Mouse (Mus musculus): Measurements from ENCODE around the gene Arid4a. TPM values are rescaled to one million over a fixed set of nuclear protein-coding genes. Genes with fewer than 3 reads are reported as not detected.

Gene Arid4a
- polyA plus RNA-seq, 1 experiment from 2014 or later = 26.6 TPM

- DNase-seq (ENCODE audit: low spot score) = no peak
- no peak overlapping the region for H3K27ac ChIP-seq (replicated peaks)
- no peaks in the 10 kb centered on the region for H3K9me3 ChIP-seq (replicated peaks)
- peaks cover 75% of the 10 kb centered on the region for H3K36me3 ChIP-seq
- H3K27me3 ChIP-seq (ENCODE audit: low read depth, poor library complexity, severe bottlenecking) = no peaks in the 10 kb centered on the region
- H3K4me1 ChIP-seq = no peaks in the 10 kb centered on the region
- 87% methylated on average over 5 of the region's 5 CpGs for WGBS
- no peak overlapping the region for H3K4me3 ChIP-seq
Measured at GRCm38 (mm10) chr12:70997225-70997624, 18.6 kb upstream of the Arid4a start.

DNA sequence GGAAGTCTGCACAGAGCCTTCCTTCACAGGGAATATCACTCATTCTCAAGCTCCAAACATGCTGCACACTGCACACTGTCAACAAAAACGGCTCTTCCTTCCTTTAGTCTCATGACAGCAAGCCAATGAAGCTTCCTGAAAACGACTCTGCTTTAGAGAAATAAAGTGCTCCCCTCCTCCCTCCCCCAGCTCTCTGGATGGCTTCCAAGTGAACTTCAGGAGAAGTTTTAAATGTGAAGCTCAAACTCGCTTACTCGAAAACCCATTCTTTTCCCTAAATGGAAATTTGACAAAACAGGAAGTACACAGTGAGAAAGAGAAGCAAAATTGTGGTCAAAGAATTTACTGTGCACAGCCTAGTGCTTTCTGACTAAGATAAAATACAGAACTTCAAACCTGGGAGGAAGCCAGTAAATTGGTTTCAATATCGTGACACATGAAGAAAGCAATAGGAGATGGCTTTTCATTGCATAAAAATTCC lies 16.3 kb upstream of the Arid4a start:
- no peak overlapping the region for H3K4me3 ChIP-seq
- no peaks in the 10 kb centered on the region for H3K9me3 ChIP-seq (replicated peaks)
- DNase-seq (ENCODE audit: low spot score) = no peak
- no peaks in the 10 kb centered on the region for H3K4me1 ChIP-seq
- peaks cover 70% of the 10 kb centered on the region for H3K36me3 ChIP-seq
- no peaks in the 10 kb centered on the region for H3K27me3 ChIP-seq (ENCODE audit: low read depth, poor library complexity, severe bottlenecking)
- H3K27ac ChIP-seq (replicated peaks) = no peak overlapping the region
- 75% methylated on average over 5 of the region's 5 CpGs for WGBS

- Histone ChIP-seq H3K4me1 (no peaks in the 10 kb centered on the region), H3K36me3 (peaks cover 71% of the 10 kb centered on the region), H3K9me3 (replicated peaks) (no peaks in the 10 kb centered on the region), H3K27me3 (ENCODE audit: low read depth, poor library complexity, severe bottlenecking) (no peaks in the 10 kb centered on the region), H3K27ac (replicated peaks) (no peak overlapping the region), H3K4me3 (no peak overlapping the region)
- DNase-seq (ENCODE audit: low spot score) = no peak
- 92% methylated on average over 1 of the region's 1 CpGs for WGBS
Measured at GRCm38 (mm10) chr12:71000344-71000743, 15.4 kb upstream of the Arid4a start.

- H3K4me3 ChIP-seq = no peak overlapping the region
- no peak overlapping the region for H3K27ac ChIP-seq (replicated peaks)
- no peaks in the 10 kb centered on the region for H3K9me3 ChIP-seq (replicated peaks)
- H3K36me3 ChIP-seq = peaks cover 71% of the 10 kb centered on the region
- no peaks in the 10 kb centered on the region for H3K27me3 ChIP-seq (ENCODE audit: low read depth, poor library complexity, severe bottlenecking)
- no peaks in the 10 kb centered on the region for H3K4me1 ChIP-seq
- DNase-seq (ENCODE audit: low spot score) = no peak
- WGBS = 86% methylated on average over 6 of the region's 6 CpGs
Measured at GRCm38 (mm10) chr12:71001456-71001855, 14.3 kb upstream of the Arid4a start.

- H3K27me3 ChIP-seq (ENCODE audit: low read depth, poor library complexity, severe bottlenecking) = no peaks in the 10 kb centered on the region
- no peak overlapping the region for H3K4me3 ChIP-seq
Measured at GRCm38 (mm10) chr12:71003760-71004426, 11.9 kb upstream of the Arid4a start.

DNA sequence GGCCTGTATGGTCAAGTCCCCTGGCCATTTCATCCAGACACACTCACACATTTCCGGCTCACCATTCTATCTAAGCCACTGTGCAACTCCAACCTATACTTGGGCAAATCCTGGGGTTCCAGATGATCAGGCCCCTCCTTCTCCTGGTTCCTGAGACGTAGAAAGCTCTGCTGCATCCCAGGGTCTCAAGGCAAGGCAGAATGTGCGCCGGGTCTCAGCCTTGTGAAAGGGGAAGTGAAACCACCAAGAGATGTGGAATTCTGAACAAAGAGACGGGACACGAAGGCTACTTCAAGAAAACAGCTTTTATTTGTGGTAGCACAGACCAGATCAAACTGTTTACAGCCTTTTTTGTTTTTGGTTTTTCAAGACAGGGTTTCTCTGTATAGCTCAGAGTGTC lies 9.6 kb upstream of the Arid4a start:
- no peaks in the 10 kb centered on the region for H3K27me3 ChIP-seq (ENCODE audit: low read depth, poor library complexity, severe bottlenecking)
- no peaks in the 10 kb centered on the region for H3K9me3 ChIP-seq (replicated peaks)
- 95% methylated on average over 6 of the region's 6 CpGs for WGBS
- no peak overlapping the region for H3K27ac ChIP-seq (replicated peaks)
- H3K4me3 ChIP-seq = no peak overlapping the region
- no peaks in the 10 kb centered on the region for H3K4me1 ChIP-seq
- no peak for DNase-seq (ENCODE audit: low spot score)
- peaks cover 86% of the 10 kb centered on the region for H3K36me3 ChIP-seq

More at GRCm38 (mm10) chr12:71003760-71004426, 11.9 kb upstream of the Arid4a start:
- Histone ChIP-seq H3K9me3 (replicated peaks) (no peaks in the 10 kb centered on the region), H3K27ac (replicated peaks) (no peak overlapping the region), H3K4me1 (no peaks in the 10 kb centered on the region), H3K36me3 (peaks cover 72% of the 10 kb centered on the region)
- 92% methylated on average over 5 of the region's 6 CpGs for WGBS
- no peak for DNase-seq (ENCODE audit: low spot score)

GRCm38 (mm10) chr12:71006901-71007300 lies 8.9 kb upstream of the Arid4a start:
- H3K36me3 ChIP-seq = peaks cover 89% of the 10 kb centered on the region

DNA sequence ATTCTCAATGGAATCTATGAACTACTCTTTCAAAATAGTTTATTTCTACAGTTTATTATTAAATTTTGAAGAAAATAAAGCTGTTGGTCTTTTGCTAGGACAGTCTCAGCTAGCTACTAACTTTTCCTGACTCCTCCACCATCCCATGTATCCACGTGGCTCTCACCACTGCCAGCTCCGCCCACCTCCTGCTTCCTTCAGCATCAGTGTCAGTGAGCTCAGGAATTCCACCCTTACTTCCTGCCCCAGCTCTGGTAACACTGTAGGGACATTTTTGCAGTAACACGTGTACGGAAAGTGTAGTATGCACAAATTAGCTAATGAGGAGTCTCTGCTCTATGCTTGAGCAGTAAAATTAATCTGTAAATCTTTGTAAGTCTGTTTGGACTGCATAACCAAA lies 6.0 kb upstream of the Arid4a start:
- DNase-seq (ENCODE audit: low spot score) = no peak
- H3K27ac ChIP-seq (replicated peaks) = no peak overlapping the region
- no peaks in the 10 kb centered on the region for H3K27me3 ChIP-seq (ENCODE audit: low read depth, poor library complexity, severe bottlenecking)
- H3K4me1 ChIP-seq = peaks cover 18% of the 10 kb centered on the region
- H3K36me3 ChIP-seq = peaks cover 86% of the 10 kb centered on the region
- 72% methylated on average over 4 of the region's 4 CpGs for WGBS
- H3K4me3 ChIP-seq = no peak overlapping the region
- H3K9me3 ChIP-seq (replicated peaks) = no peaks in the 10 kb centered on the region

More at GRCm38 (mm10) chr12:71006901-71007300, 8.9 kb upstream of the Arid4a start:
- H3K27ac ChIP-seq (replicated peaks) = no peak overlapping the region
- H3K27me3 ChIP-seq (ENCODE audit: low read depth, poor library complexity, severe bottlenecking) = no peaks in the 10 kb centered on the region
- H3K4me1 ChIP-seq = no peaks in the 10 kb centered on the region
- no peak overlapping the region for H3K4me3 ChIP-seq
- WGBS = 91% methylated on average over 7 of the region's 7 CpGs
- H3K9me3 ChIP-seq (replicated peaks) = no peaks in the 10 kb centered on the region
- DNase-seq (ENCODE audit: low spot score) = no peak

GRCm38 (mm10) chr12:71014845-71015362 lies 886 bp upstream of the Arid4a start:
- Histone ChIP-seq H3K27ac (replicated peaks) (peak overlapping the region; percentile 96), H3K9me3 (replicated peaks) (no peaks in the 10 kb centered on the region), H3K4me1 (peaks cover 31% of the 10 kb centered on the region), H3K36me3 (peaks cover 43% of the 10 kb centered on the region), H3K4me3 (peak overlapping the region; percentile 88), H3K27me3 (ENCODE audit: low read depth, poor library complexity, severe bottlenecking) (no peaks in the 10 kb centered on the region)
- WGBS = under 1% methylated on average over 32 of the region's 32 CpGs
- no peak for DNase-seq (ENCODE audit: low spot score)

GRCm38 (mm10) chr12:71016211-71016502 lies 367 bp downstream of the Arid4a start:
- Histone ChIP-seq H3K9me3 (replicated peaks) (no peaks in the 10 kb centered on the region), H3K4me3 (peak overlapping the region; percentile 88), H3K27me3 (ENCODE audit: low read depth, poor library complexity, severe bottlenecking) (no peaks in the 10 kb centered on the region), H3K4me1 (peaks cover 31% of the 10 kb centered on the region), H3K27ac (replicated peaks) (peak overlapping the region; percentile 93), H3K36me3 (peaks cover 43% of the 10 kb centered on the region)
- WGBS = under 1% methylated on average over 33 of the region's 33 CpGs
- no peak for DNase-seq (ENCODE audit: low spot score)

DNA sequence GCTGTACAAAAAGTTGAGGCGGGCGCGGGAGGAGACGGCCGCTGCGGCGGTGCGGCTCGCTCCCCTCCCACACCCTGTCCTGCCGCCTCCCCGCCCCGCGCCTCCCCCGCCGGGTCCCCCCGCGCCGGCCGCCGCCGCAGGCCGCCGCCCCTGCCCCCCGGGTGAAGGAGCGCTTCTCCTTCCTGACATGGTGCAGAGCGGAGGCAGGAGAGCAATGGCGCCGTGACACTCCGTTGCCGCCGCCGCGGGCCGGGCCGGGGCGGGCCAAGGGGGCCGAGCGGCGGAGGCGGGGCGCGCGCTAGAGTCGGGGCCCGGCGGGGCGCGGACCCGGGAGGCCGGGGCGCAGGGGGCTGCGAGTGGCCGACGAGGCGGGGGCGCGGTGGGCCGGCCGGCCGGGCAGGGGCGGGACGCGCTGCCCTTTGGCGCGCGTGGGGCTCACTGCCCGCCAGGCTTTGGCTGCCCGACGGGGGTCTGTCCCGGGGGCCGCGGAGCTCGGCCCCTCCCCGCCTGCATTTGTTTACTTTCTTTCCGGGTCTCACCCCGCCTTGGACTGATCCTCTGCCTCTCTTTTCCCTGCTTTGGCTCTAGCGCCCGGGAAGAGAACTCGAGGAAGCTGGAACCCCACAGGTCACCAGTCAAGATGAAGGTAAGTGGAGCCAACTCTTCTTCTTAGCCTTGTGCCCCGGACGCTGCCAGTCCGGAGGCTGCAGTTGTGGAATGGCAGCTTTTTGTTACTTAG lies 882 bp downstream of the Arid4a start:
- Histone ChIP-seq H3K4me3 (peak overlapping the region; percentile 88), H3K36me3 (peaks cover 47% of the 10 kb centered on the region), H3K4me1 (peaks cover 31% of the 10 kb centered on the region), H3K27ac (replicated peaks) (peak overlapping the region; percentile 93), H3K9me3 (replicated peaks) (no peaks in the 10 kb centered on the region), H3K27me3 (ENCODE audit: low read depth, poor library complexity, severe bottlenecking) (no peaks in the 10 kb centered on the region)
- 1% methylated on average over 75 of the region's 82 CpGs for WGBS
- DNase-seq (ENCODE audit: low spot score) = peak; percentile 62

DNA sequence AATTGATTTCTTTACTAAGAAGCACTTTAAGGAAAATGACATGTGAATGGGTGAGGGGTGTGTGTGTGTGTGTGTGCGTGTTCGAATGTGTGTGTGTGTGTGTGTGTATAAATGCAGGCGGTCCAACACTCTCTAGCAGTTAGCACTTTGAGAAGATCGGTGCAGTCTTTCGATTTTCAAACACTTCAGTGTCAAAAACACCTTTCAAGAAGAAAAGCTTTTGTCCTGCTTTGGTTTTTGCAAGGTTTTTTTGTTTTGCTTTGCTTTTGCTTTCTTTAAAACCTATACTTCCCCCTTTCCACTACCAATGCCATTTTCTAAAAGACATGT lies 1.4 kb downstream of the Arid4a start:
- WGBS = 28% methylated on average over 5 of the region's 5 CpGs
- peaks cover 29% of the 10 kb centered on the region for H3K4me1 ChIP-seq

GRCm38 (mm10) chr12:71017827-71018226 lies 2.0 kb downstream of the Arid4a start:
- H3K9me3 ChIP-seq (replicated peaks) = no peaks in the 10 kb centered on the region
- no peak overlapping the region for H3K27ac ChIP-seq (replicated peaks)
- WGBS = 89% methylated on average over 10 of the region's 10 CpGs
- H3K36me3 ChIP-seq = peaks cover 47% of the 10 kb centered on the region
- peaks cover 26% of the 10 kb centered on the region for H3K4me1 ChIP-seq
- no peaks in the 10 kb centered on the region for H3K27me3 ChIP-seq (ENCODE audit: low read depth, poor library complexity, severe bottlenecking)
- DNase-seq (ENCODE audit: low spot score) = no peak
- H3K4me3 ChIP-seq = peak overlapping the region; percentile 88; the same call in 1 of the 2 replicates

More for the DNA sequence above, 1.4 kb downstream of the Arid4a start:
- Histone ChIP-seq H3K9me3 (replicated peaks) (no peaks in the 10 kb centered on the region), H3K27ac (replicated peaks) (peak overlapping the region; percentile 93), H3K4me3 (peak overlapping the region; percentile 88), H3K27me3 (ENCODE audit: low read depth, poor library complexity, severe bottlenecking) (no peaks in the 10 kb centered on the region), H3K36me3 (peaks cover 47% of the 10 kb centered on the region)
- no peak for DNase-seq (ENCODE audit: low spot score)

Data from midbrain, embryonic 10.5 days (tissue).